Mouse (Mus musculus) cerebellum, adult 2 months (tissue): Measurements from ENCODE around the gene Proca1. TPM values are rescaled to one million over a fixed set of nuclear protein-coding genes. Genes with fewer than 3 reads are reported as not detected.

ENCODE experiments used
- DNase-seq, 2 experiments: peaks; one replicate each; pipeline ENCODE4 v3.0.0; 2021
- H3K27ac ChIP-seq: fragments of 200-500 bp; 2 replicates; pipeline ENCODE4 v1.5.1; 2012; ENCODE audit warnings: low read length, control low read depth, inconsistent platforms; ENCODE audit not compliant: insufficient read depth
- H3K27me3 ChIP-seq: fragments of 200-500 bp; 2 replicates; pipeline ENCODE4 v1.6.1; 2012; ENCODE audit warnings: inconsistent platforms, mild to moderate bottlenecking, low read length, moderate library complexity; ENCODE audit not compliant: control insufficient read depth, insufficient read depth
- H3K4me1 ChIP-seq: fragments of 200-500 bp; 2 replicates; pipeline ENCODE4 v1.6.1; 2011; ENCODE audit warnings: low read length; ENCODE audit not compliant: control insufficient read depth, insufficient read depth
- H3K4me3 ChIP-seq: fragments of 200-500 bp; replicated peaks from 2 replicates; pipeline ENCODE3; 2011; ENCODE audit warnings: mild to moderate bottlenecking, low read depth, low read length, control low read depth; ENCODE audit not compliant: insufficient read depth
- CTCF ChIP-seq: fragments of 200-500 bp; IDR thresholded peaks from 2 replicates; pipeline ENCODE4 v1.5.1; 2011; ENCODE audit warnings: low read depth, mild to moderate bottlenecking, control low read depth, low read length, moderate library complexity, borderline replicate concordance; ENCODE audit not compliant: insufficient read depth
- POLR2A ChIP-seq: fragments of 200-500 bp; IDR thresholded peaks from 2 replicates; pipeline ENCODE4 v1.6.1; 2011; ENCODE audit warnings: low read length, control low read depth, borderline replicate concordance; ENCODE audit not compliant: insufficient read depth
- WGBS: fragments of 180-500 bp; shearing (Covaris S2); methylation state at CpG from one replicate; pipeline ENCODE4 v1.1.7; 2018; 5-methylcytosine and 5-hydroxymethylcytosine counted together
- polyA plus RNA-seq: library from polyadenylated mRNA; depleted of rRNA; stranded (reverse); fragments of >200 nt; gene quantifications from 2 replicates; pipeline ENCODE4 v1.2.3, GENCODE M21; 2012

Gene Proca1
- polyA plus RNA-seq, 1 experiment, result 11.7 TPM

- WGBS, result under 1% methylated on average over 10 of the region's 10 CpGs
- Histone ChIP-seq H3K27ac (no peak overlapping the region), H3K4me1 (peaks cover 5% of the 10 kb centered on the region)
Measured at GRCm38 (mm10) chr11:78175771-78176401, 17.3 kb upstream of the Proca1 start.

GRCm38 (mm10) chr11:78176402-78176862, 16.8 kb upstream of the Proca1 start, which contains the start of the genes Nek8 and Tlcd1:
Gene Nek8 (minus strand): TSS chr11:78176675.
Gene Tlcd1 (plus strand): TSS chr11:78176711.
- TF ChIP-seq CTCF (no peak), POLR2A (no peak)
- Histone ChIP-seq H3K27ac (no peak within 1 kb of the TSS), H3K4me3 (peak within 1 kb of the TSS; percentile 97), H3K4me1 (peaks cover 5% of the 10 kb centered on the region), H3K27me3 (no peaks in the 10 kb centered on the region)
- WGBS, result under 1% methylated on average over 32 of the region's 32 CpGs
- peak; percentile 78 to 79 for DNase-seq

More at GRCm38 (mm10) chr11:78175771-78176401, 17.3 kb upstream of the Proca1 start:
- H3K27me3 ChIP-seq, result no peaks in the 10 kb centered on the region
- TF ChIP-seq POLR2A (no peak), CTCF (no peak)
- DNase-seq, result no peak
- H3K4me3 ChIP-seq, result peak overlapping the region; percentile 97

GRCm38 (mm10) chr11:78176905-78177331, 16.3 kb upstream of the Proca1 start:
- no peak for DNase-seq
- Histone ChIP-seq H3K4me3 (peak overlapping the region; percentile 97), H3K27ac (no peak overlapping the region), H3K27me3 (no peaks in the 10 kb centered on the region), H3K4me1 (peaks cover 5% of the 10 kb centered on the region)
- TF ChIP-seq CTCF, result no peak
- no peak for TF ChIP-seq POLR2A
- under 1% methylated on average over 23 of the region's 23 CpGs for WGBS

- 4% methylated on average over 10 of the region's 10 CpGs for WGBS
- TF ChIP-seq CTCF (no peak), POLR2A (no peak)
- Histone ChIP-seq H3K27me3 (no peaks in the 10 kb centered on the region), H3K27ac (no peak overlapping the region), H3K4me3 (peak overlapping the region; percentile 49), H3K4me1 (peaks cover 5% of the 10 kb centered on the region)
- no peak for DNase-seq
Measured at GRCm38 (mm10) chr11:78177437-78177836, 15.8 kb upstream of the Proca1 start.

GRCm38 (mm10) chr11:78177903-78178858, 15.0 kb upstream of the Proca1 start:
- H3K4me1 ChIP-seq, result peaks cover 5% of the 10 kb centered on the region
- TF ChIP-seq CTCF, result peak; percentile 95
- TF ChIP-seq POLR2A, result no peak
- 2% methylated on average over 78 of the region's 84 CpGs for WGBS
- H3K4me3 ChIP-seq, result peak overlapping the region; percentile 49
- peak; percentile 87 to 93 for DNase-seq
- H3K27ac ChIP-seq, result no peak overlapping the region
- no peaks in the 10 kb centered on the region for H3K27me3 ChIP-seq

GRCm38 (mm10) chr11:78178859-78179437, 14.2 kb upstream of the Proca1 start:
- WGBS, result 15% methylated on average over 29 of the region's 29 CpGs
- DNase-seq, result peak; percentile 49 to 51
- TF ChIP-seq POLR2A (no peak), CTCF (no peak)
- no peak overlapping the region for H3K27ac ChIP-seq
- H3K27me3 ChIP-seq, result no peaks in the 10 kb centered on the region
- H3K4me3 ChIP-seq, result peak overlapping the region; percentile 45
- H3K4me1 ChIP-seq, result peaks cover 5% of the 10 kb centered on the region

GRCm38 (mm10) chr11:78179438-78179999, 13.7 kb upstream of the Proca1 start:
- WGBS, result 36% methylated on average over 8 of the region's 8 CpGs
- Histone ChIP-seq H3K27me3 (no peaks in the 10 kb centered on the region), H3K4me1 (peaks cover 5% of the 10 kb centered on the region), H3K4me3 (no peak overlapping the region), H3K27ac (no peak overlapping the region)
- TF ChIP-seq POLR2A, result no peak
- TF ChIP-seq CTCF, result no peak
- DNase-seq, result no peak
